Mouse (Mus musculus) liver, embryonic 12.5 days (tissue): ENCODE measurements around the gene Traip. TPM values are rescaled to one million over a fixed set of nuclear protein-coding genes. Genes with fewer than 3 reads are reported as not detected.
A peak's percentile ranks its signal among the peaks of the same experiment; 100 is the strongest.

Source experiments
- ATAC-seq: fragments of 200-750 bp; cut with Nextera tagmentation; 2 replicates; pipeline ENCODE4 v1.8.0; 2017; ENCODE audit warnings: moderate number of reproducible peaks, mild to moderate bottlenecking, moderate library complexity
- H3K27ac ChIP-seq: fragments of 300-500 bp; sonication (generic); 2 replicates; pipeline ENCODE4 v1.5.1; 2016; ENCODE audit warnings: mild to moderate bottlenecking
- H3K27me3 ChIP-seq: fragments of 300-500 bp; sonication (generic); replicated peaks from 2 replicates; pipeline ENCODE4 v1.6.1; 2016; ENCODE audit warnings: mild to moderate bottlenecking, moderate library complexity
- H3K36me3 ChIP-seq: fragments of 300-500 bp; sonication (generic); 2 replicates; pipeline ENCODE4 v1.6.1; 2016; ENCODE audit warnings: mild to moderate bottlenecking, moderate library complexity
- H3K4me1 ChIP-seq: fragments of 300-500 bp; sonication (generic); 2 replicates; pipeline ENCODE4 v1.6.1; 2016
- H3K4me2 ChIP-seq: fragments of 300-500 bp; sonication (generic); 2 replicates; pipeline ENCODE4 v1.6.1; 2016; ENCODE audit warnings: mild to moderate bottlenecking, moderate library complexity
- H3K4me3 ChIP-seq: fragments of 300-500 bp; sonication (generic); 2 replicates; pipeline ENCODE4 v1.5.1; 2016; ENCODE audit warnings: mild to moderate bottlenecking, moderate library complexity
- H3K9ac ChIP-seq: fragments of 300-500 bp; sonication (generic); 2 replicates; pipeline ENCODE4 v1.6.1; 2016; ENCODE audit warnings: mild to moderate bottlenecking, moderate library complexity
- H3K9me3 ChIP-seq: fragments of 300-500 bp; sonication (generic); replicated peaks from 2 replicates; pipeline ENCODE4 v1.6.1; 2016; ENCODE audit warnings: mild to moderate bottlenecking, moderate library complexity
- WGBS: fragments of 180-500 bp; shearing (Covaris S2); methylation state at CpG from one replicate; pipeline ENCODE4 v1.1.7; 2016; ENCODE audit not compliant: insufficient replicate concordance; 5-methylcytosine and 5-hydroxymethylcytosine counted together
- polyA plus RNA-seq: library from polyadenylated mRNA; unstranded; fragments of >200 nt; fragmentation: Nextera tagmentation; extraction: Ambion mirVana; gene quantifications from 2 replicates; pipeline ENCODE4 v1.2.1, GENCODE M21; 2016

Gene Traip
- polyA plus RNA-seq, 1 experiment from 2014 or later: 22.2 TPM

- H3K4me3 ChIP-seq: peak overlapping the region; percentile 40
- no peaks in the 10 kb centered on the region for H3K36me3 ChIP-seq
- peak overlapping the region; percentile 48; the same call in 1 of the 2 replicates for H3K9ac ChIP-seq
- peak overlapping the region; percentile 68 for H3K4me2 ChIP-seq
- H3K27ac ChIP-seq: no peak overlapping the region
- 2% methylated on average over 41 of the region's 41 CpGs for WGBS
- no peak for ATAC-seq
- H3K27me3 ChIP-seq: peaks cover 96% of the 10 kb centered on the region
- H3K9me3 ChIP-seq: no peaks in the 10 kb centered on the region
- peaks cover 10% of the 10 kb centered on the region for H3K4me1 ChIP-seq
Measured at GRCm38 (mm10) chr9:107935790-107936214, 14.1 kb upstream of the Traip start.

- ATAC-seq: no peak
- peak overlapping the region; percentile 40 for H3K4me3 ChIP-seq
- H3K4me2 ChIP-seq: peak overlapping the region; percentile 68
- WGBS: 10% methylated on average over 29 of the region's 29 CpGs
- peaks cover 10% of the 10 kb centered on the region for H3K4me1 ChIP-seq
- no peaks in the 10 kb centered on the region for H3K36me3 ChIP-seq
- no peaks in the 10 kb centered on the region for H3K9me3 ChIP-seq
- H3K27ac ChIP-seq: no peak overlapping the region
- peak overlapping the region; percentile 48; the same call in 1 of the 2 replicates for H3K9ac ChIP-seq
- peaks cover 97% of the 10 kb centered on the region for H3K27me3 ChIP-seq
Measured at GRCm38 (mm10) chr9:107936215-107936822, 13.6 kb upstream of the Traip start.

- Histone ChIP-seq H3K9ac (no peak overlapping the region), H3K36me3 (no peaks in the 10 kb centered on the region), H3K9me3 (no peaks in the 10 kb centered on the region), H3K4me1 (peaks cover 10% of the 10 kb centered on the region), H3K27me3 (peaks cover 93% of the 10 kb centered on the region), H3K4me3 (no peak overlapping the region), H3K4me2 (peak overlapping the region; percentile 68), H3K27ac (no peak overlapping the region)
- ATAC-seq: no peak
- 22% methylated on average over 3 of the region's 3 CpGs for WGBS
Measured at GRCm38 (mm10) chr9:107936831-107937230, 13.1 kb upstream of the Traip start.

GRCm38 (mm10) chr9:107947241-107948194 is 2.4 kb upstream of the Traip start:
- no peak overlapping the region for H3K9ac ChIP-seq
- H3K9me3 ChIP-seq: no peaks in the 10 kb centered on the region
- no peak for ATAC-seq
- H3K4me2 ChIP-seq: no peak overlapping the region
- H3K36me3 ChIP-seq: peaks cover 1% of the 10 kb centered on the region; the same call in 1 of the 2 replicates
- no peak overlapping the region for H3K4me3 ChIP-seq
- peaks cover 22% of the 10 kb centered on the region for H3K4me1 ChIP-seq
- H3K27ac ChIP-seq: no peak overlapping the region
- WGBS: 78% methylated on average over 31 of the region's 31 CpGs
- H3K27me3 ChIP-seq: 0 out of 2 replicates have a peak, but pooled peaks cover 21% of the 10 kb centered on the region

- H3K4me1 ChIP-seq: peaks cover 28% of the 10 kb centered on the region
- H3K9ac ChIP-seq: no peak overlapping the region
- H3K9me3 ChIP-seq: no peaks in the 10 kb centered on the region
- no peak overlapping the region for H3K27ac ChIP-seq
- H3K4me3 ChIP-seq: no peak overlapping the region
- 0 out of 2 replicates have a peak, but pooled peaks cover 21% of the 10 kb centered on the region for H3K27me3 ChIP-seq
- 71% methylated on average over 13 of the region's 13 CpGs for WGBS
- ATAC-seq: no peak
- H3K4me2 ChIP-seq: no peak overlapping the region
- H3K36me3 ChIP-seq: peaks cover 10% of the 10 kb centered on the region
Measured at GRCm38 (mm10) chr9:107949184-107949921, 583 bp upstream of the Traip start.

GRCm38 (mm10) chr9:107950460-107951355 is 772 bp downstream of the Traip start:
- H3K9me3 ChIP-seq: no peaks in the 10 kb centered on the region
- H3K36me3 ChIP-seq: peaks cover 18% of the 10 kb centered on the region
- 0 out of 2 replicates have a peak, but pooled peaks cover 21% of the 10 kb centered on the region for H3K27me3 ChIP-seq
- peak; percentile 87 for ATAC-seq
- H3K27ac ChIP-seq: peak overlapping the region; percentile 77
- 12% methylated on average over 45 of the region's 45 CpGs for WGBS
- peak overlapping the region; percentile 78 for H3K9ac ChIP-seq
- peak overlapping the region; percentile 84 for H3K4me2 ChIP-seq
- H3K4me1 ChIP-seq: peaks cover 28% of the 10 kb centered on the region
- peak overlapping the region; percentile 84 for H3K4me3 ChIP-seq

- Histone ChIP-seq H3K9me3 (no peaks in the 10 kb centered on the region), H3K4me3 (no peak overlapping the region), H3K27me3 (no peaks in the 10 kb centered on the region), H3K4me2 (no peak overlapping the region), H3K4me1 (peaks cover 20% of the 10 kb centered on the region), H3K9ac (no peak overlapping the region), H3K27ac (no peak overlapping the region), H3K36me3 (peaks cover 68% of the 10 kb centered on the region)
- ATAC-seq: no peak
- WGBS: 82% methylated on average over 6 of the region's 6 CpGs
Measured at GRCm38 (mm10) chr9:107955613-107956289, 5.8 kb downstream of the Traip start.

- no peaks in the 10 kb centered on the region for H3K9me3 ChIP-seq
- peaks cover 10% of the 10 kb centered on the region for H3K4me1 ChIP-seq
- H3K27me3 ChIP-seq: no peaks in the 10 kb centered on the region
- no peak for ATAC-seq
- peaks cover 82% of the 10 kb centered on the region for H3K36me3 ChIP-seq
- no peak overlapping the region for H3K4me3 ChIP-seq
- WGBS: 62% methylated on average over 6 of the region's 6 CpGs
- H3K9ac ChIP-seq: no peak overlapping the region
- H3K27ac ChIP-seq: no peak overlapping the region
- no peak overlapping the region for H3K4me2 ChIP-seq
Measured at GRCm38 (mm10) chr9:107957141-107957540, 7.2 kb downstream of the Traip start.

- Histone ChIP-seq H3K4me2 (no peak overlapping the region), H3K36me3 (peaks cover 93% of the 10 kb centered on the region), H3K9ac (no peak overlapping the region), H3K27me3 (no peaks in the 10 kb centered on the region), H3K4me1 (peaks cover 12% of the 10 kb centered on the region), H3K4me3 (no peak overlapping the region), H3K27ac (no peak overlapping the region), H3K9me3 (no peaks in the 10 kb centered on the region)
- no peak for ATAC-seq
- WGBS: 72% methylated on average over 6 of the region's 6 CpGs
Measured at GRCm38 (mm10) chr9:107959896-107960295, 10.0 kb downstream of the Traip start.

GRCm38 (mm10) chr9:107960928-107961327 is 11.0 kb downstream of the Traip start:
- 63% methylated on average over 4 of the region's 4 CpGs for WGBS
- peaks cover 97% of the 10 kb centered on the region for H3K36me3 ChIP-seq

More at GRCm38 (mm10) chr9:107960928-107961327, 11.0 kb downstream of the Traip start:
- no peak overlapping the region for H3K27ac ChIP-seq
- peaks cover 15% of the 10 kb centered on the region for H3K4me1 ChIP-seq
- H3K9ac ChIP-seq: no peak overlapping the region
- H3K9me3 ChIP-seq: no peaks in the 10 kb centered on the region
- no peak for ATAC-seq
- no peak overlapping the region for H3K4me2 ChIP-seq
- H3K27me3 ChIP-seq: no peaks in the 10 kb centered on the region
- H3K4me3 ChIP-seq: no peak overlapping the region
